Mouse (Mus musculus) kidney, adult 8-10 months (tissue): ENCODE results near the gene Rfc1.
"Not testable (repeated sequence)": the region's sequence is repeated elsewhere in the genome, so short reads cannot be mapped to it uniquely, and the experiment has no call there.

ENCODE experiments used
- DNase-seq, 2 experiments: peaks; one replicate each; pipeline ENCODE4 v3.0.0; 2022

Rfc1 gene

DNA sequence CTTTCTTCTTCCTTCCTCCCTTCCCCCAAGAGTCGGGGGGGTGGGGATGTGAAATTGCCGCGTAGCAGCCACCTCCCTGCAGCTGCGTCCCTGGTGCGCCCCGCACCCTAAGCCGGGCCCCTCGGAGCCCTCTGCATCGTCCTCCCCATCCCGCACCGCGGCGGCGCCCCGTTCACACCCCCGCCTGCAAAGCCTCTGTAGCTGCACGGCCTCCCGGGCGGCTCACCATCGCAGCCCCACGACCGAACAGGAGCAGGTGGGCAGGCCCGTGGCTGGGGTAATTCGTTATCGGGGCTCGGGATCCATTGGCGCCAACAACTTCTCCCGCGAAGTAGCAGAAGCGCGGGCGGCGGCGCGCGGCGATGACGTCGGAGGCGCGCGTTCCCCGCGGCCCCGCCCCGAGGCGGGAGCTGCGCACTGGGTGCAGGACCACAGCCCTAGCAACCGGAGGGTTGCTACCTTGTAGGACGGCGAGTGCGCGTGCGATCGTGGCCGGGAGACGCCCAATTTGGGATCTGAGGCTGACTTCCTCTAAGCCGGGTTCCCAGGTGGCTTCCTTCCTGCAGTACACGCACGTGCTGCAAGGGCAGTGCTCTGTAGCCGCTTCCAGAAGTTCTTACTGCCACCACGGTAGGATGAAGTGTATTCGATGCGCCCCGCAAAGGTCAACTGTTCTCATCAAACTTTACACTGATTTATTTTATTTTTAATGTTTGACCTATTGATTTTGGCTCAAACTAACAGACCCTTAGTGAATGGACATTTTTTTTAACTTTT lies at the start of gene Rfc1:
Rfc1 (minus strand) TSS at position 373 of the 777 bp plus-strand sequence.
- peak; percentile 82 to 88 for DNase-seq

DNA sequence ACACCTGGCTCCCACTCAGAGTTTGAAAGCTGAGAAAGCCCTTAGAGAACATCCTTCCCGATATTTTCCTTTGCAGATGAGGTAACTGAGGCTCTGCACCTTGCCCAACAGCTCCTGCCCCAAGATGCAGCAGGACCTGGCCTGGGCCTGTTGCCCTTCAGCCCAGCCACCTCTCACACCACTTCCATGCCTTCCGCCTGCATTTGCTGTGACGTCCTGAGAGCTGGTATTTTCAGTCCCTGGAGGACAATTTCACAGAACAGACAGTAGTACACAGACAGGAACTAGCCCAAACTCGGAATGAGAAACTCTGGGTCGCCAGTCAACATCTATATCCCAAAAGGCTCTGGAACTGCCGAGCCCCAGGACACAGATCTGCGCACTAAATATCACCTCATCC lies 39.3 kb upstream of the Rfc1 start:
- DNase-seq: no peak

- no peak for DNase-seq
Measured at GRCm38 (mm10) chr5:65371551-65371950, 36.1 kb upstream of the Rfc1 start.

DNA sequence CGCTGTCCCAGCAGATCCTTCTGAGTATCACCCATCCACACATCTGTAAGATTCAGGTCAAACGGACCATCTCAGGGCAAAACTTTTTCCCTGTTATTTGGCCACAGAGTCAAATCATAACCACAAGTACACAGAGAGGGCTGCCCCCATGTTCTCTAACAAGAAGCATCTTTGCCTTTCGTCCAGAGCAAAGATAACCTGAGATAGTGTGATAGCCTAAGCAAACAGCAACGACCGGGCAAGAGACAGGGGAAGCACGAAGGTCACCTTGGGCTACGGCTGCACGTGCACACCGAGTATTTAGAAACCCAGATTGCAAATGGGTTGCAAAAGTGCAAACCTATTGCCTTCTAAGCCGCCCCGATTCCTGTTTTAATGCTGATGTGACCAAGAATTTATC lies 32.4 kb upstream of the Rfc1 start:
- no peak for DNase-seq

GRCm38 (mm10) chr5:65357771-65358170 lies 22.3 kb upstream of the Rfc1 start:
- DNase-seq: no peak

DNA sequence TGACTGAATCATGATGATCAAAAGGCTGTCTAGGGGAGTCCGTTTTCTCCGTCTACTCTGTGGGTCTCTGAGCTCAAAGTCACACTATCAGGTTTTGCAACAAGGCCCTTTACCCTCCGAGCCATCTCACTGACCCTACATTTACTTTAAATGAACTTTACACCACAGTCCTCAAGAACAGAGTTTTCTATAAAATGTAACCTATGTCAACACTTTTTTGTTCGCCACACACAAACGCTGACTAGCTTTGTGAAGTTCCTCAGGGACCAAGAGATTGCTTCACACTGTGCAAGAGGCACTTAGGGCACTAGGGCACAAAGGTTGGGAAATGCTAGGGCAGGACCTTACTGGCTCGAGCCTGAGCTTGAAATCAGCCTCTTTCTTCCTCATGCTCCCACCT lies 21.4 kb upstream of the Rfc1 start:
- DNase-seq: no peak

DNA sequence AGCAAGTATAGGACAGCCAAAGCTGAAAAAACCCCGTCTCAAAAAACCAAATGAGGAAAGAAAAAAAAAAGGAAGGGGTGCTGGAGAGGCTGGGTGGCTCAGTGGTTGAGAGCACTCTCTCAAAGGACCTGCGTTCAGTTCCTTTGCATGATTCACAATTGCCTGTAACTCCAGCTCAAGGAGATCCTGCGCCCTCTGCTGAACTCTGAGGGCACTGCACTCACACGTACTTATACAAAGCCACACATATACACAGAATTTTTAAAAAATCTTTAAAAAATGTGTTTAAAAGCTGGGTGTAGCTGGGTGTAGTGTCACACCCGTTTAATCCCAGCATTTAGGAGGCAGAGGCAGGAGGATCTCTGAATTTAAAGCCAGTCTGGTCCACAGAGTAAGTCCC lies 19.5 kb upstream of the Rfc1 start:
- no peak for DNase-seq

DNA sequence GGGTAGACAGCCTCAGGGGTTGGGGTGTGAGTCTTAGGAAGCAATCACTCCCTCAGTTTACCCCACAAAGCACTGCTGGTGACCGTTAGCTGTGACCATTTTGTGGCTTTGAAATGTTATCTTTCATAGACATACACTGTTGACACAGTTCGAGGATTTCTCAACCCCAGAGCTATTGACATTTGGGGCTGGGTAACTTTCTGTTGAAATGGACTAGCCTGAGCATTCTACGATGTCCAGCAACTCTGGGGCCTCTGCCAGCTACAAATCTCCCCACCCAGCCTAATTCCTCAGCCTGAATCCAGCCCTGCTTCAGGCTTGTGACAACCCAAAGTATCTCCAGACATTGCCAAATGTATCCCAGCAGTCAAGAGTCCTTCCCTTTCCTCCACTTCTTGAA lies 18.6 kb upstream of the Rfc1 start:
- no peak for DNase-seq

- no peak for DNase-seq
Measured at GRCm38 (mm10) chr5:65350508-65350907, 15.0 kb upstream of the Rfc1 start.

GRCm38 (mm10) chr5:65348168-65348567 lies 12.7 kb upstream of the Rfc1 start, which contains the start of gene Klb:
Gene Klb (plus strand): TSS chr5:65348314.
- DNase-seq: no peak

DNA sequence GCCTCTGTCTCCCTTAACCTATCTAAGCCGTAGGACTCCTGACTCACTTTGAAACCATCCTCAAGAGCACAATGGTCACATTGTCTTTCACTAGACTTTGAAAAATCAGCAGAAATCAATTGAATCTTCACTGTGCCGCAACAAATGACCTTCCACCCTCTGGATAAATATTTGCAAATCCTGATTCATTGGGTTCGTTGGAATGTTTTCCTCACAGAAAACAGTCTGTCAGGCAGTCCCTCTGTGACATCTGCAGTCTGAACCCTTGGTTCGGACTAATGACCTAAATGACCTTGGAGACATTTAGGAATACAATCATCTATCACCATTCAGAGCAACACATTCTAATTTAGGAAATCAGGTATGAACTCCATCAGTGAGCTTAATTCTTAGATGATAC lies 4.7 kb upstream of the Rfc1 start:
- DNase-seq: no peak

DNA sequence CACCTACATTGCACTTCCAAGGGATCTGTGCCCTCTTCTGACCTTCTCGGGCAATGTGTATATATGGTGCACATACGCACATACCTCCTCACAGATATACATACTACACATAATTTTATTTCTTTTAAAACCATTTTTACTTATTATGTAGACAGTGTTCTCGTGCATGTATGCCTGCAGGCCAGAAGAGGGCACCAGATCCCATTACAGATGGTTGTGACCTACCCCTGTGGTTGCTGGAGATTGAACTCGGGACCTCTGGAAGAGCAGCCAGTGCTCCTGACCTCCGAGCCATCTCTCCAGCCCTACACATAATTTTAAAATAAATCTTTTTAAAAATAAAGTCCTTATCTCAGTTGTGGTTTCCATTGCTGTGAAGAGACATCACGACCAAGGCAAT lies 2.9 kb upstream of the Rfc1 start:
- DNase-seq: no peak

- DNase-seq: no peak
Measured at GRCm38 (mm10) chr5:65336075-65336355, 545 bp upstream of the Rfc1 start.

- DNase-seq: no peak
Measured at GRCm38 (mm10) chr5:65334788-65335187, 682 bp downstream of the Rfc1 start.

- no peak for DNase-seq
Measured at GRCm38 (mm10) chr5:65329971-65330370, 5.5 kb downstream of the Rfc1 start.

GRCm38 (mm10) chr5:65326212-65326611 lies 9.3 kb downstream of the Rfc1 start:
- peak in 1 of 2 experiments; percentile 12 for DNase-seq

DNA sequence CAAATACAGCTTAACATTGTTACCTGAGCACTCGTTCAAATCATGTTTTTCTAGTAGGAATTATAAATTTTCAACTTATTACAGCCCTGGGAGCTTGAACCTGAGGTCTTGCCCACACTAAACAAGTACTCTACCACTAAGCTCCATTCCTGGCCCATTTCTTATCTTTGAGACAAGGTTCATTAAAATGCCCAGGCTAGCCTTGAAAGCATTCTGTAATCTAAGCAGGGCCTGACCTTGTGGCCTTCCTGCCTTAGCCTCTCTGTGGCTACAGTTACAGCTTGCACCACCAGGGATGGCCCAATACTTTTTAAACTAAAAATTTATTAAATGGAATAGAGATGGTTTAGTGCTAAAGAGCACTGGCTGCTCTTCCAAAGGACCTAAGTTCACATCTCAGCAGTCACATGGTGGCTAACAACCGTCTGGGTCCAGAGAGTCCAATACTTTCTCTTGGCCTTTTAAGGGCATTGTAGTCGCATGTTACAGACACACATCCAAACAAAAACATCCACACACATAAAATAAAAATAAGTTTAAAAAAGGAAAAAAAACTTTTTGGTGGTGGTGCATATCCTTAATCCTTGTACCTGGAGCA lies 10.6 kb downstream of the Rfc1 start:
- DNase-seq: peak; percentile 30 to 39

GRCm38 (mm10) chr5:65324271-65324670 lies 11.2 kb downstream of the Rfc1 start:
- no peak for DNase-seq

DNA sequence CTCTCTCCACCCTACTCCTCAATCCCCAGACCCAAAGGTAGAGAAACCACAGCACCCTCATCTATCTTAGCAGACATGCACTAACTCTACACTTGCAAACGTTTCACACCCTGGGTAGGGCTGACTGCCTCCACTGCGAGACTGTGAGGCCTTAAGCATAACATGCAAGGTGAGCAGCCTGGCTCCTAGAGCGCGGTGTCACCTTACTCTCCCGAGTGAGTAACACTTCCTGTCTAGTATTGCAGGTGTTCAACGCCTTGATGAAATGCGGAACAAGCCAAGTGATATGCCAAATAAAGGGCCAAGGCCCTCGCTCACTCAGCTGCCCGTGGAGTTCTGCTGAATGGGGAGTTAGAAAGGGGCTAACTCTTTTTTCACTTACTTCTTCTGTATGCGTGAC lies 13.3 kb downstream of the Rfc1 start:
- DNase-seq: no peak

GRCm38 (mm10) chr5:65319176-65319575 lies 16.3 kb downstream of the Rfc1 start:
- no peak for DNase-seq

GRCm38 (mm10) chr5:65308866-65309265 lies 26.6 kb downstream of the Rfc1 start:
- DNase-seq: no peak

- DNase-seq: no peak
Measured at GRCm38 (mm10) chr5:65308208-65308607, 27.3 kb downstream of the Rfc1 start.

GRCm38 (mm10) chr5:65305516-65305915 lies 30.0 kb downstream of the Rfc1 start:
- no peak for DNase-seq

DNA sequence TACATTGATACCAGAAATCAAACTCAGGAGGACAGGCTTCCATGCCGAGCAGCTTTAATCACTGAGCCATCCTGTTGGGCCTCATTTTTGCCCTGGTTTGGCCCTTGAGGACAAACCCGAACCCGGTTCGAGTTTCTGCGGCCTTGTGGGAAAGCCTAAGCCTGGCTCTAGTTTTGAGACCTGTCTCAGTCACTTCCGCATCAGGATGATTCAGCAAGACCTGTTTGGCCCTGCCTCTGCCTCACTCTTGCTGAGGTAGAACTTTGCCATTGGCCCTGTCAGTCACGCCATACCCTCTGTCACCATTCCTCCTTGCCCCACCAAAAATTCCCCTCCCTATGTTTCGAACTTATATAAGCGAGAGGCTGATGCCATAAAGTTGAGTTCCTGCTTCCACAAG lies 35.3 kb downstream of the Rfc1 start:
- DNase-seq: no peak

DNA sequence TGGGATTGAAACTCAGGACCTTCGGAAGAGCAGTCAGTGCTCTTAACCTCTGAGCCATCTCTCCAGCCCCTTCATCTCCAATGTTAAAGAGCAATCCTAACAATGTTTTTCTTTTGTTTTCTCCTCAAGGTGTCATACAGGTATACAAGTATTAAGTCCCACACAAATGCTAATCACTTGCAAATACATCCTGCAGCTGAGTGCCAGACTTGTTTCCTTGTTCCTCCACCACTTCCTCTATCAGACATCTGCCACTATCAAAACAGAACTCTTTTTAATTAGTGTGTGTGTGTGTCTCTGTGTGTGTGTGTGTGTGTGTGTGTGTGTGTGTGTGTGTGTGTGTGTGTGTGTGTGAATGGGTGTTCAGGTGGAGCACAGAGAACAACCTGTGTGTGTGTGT lies 35.8 kb downstream of the Rfc1 start:
- not testable (repeated sequence) for DNase-seq
